Mouse (Mus musculus) myocyte (in vitro differentiated cells): ENCODE results near the gene Plin3.

Source experiments
- MAX ChIP-seq: IDR thresholded peaks from one replicate; pipeline ENCODE4 v1.6.1; 2011; ENCODE audit warnings: low read depth, mild to moderate bottlenecking, control low read depth
- MYOG ChIP-seq, 3 experiments: IDR thresholded peaks; one replicate each; pipeline ENCODE4 v1.6.1; 2011; ENCODE audit warnings: control low read depth in 2 of 3, low read depth in 2 of 3, mild to moderate bottlenecking in 2 of 3; ENCODE audit not compliant: insufficient read length in 2 of 3, control insufficient read depth in 1 of 3, insufficient read depth in 1 of 3
- POLR2A ChIP-seq: IDR thresholded peaks from one replicate; pipeline ENCODE4 v1.6.1; 2011; ENCODE audit warnings: low read depth, mild to moderate bottlenecking, control low read depth, moderate library complexity; ENCODE audit not compliant: insufficient read length
- TCF12 ChIP-seq: IDR thresholded peaks from one replicate; pipeline ENCODE4 v1.6.1; 2011; ENCODE audit warnings: mild to moderate bottlenecking, control low read depth; ENCODE audit not compliant: poor library complexity, insufficient read depth, severe bottlenecking
- TCF3 ChIP-seq: IDR thresholded peaks from one replicate; pipeline ENCODE4 v1.6.1; 2011; ENCODE audit warnings: low read depth, control low read depth; ENCODE audit not compliant: insufficient read length
- USF1 ChIP-seq: IDR thresholded peaks from one replicate; pipeline ENCODE4 v1.6.1; 2011; ENCODE audit warnings: low read depth, mild to moderate bottlenecking, control low read depth, moderate library complexity

DNA sequence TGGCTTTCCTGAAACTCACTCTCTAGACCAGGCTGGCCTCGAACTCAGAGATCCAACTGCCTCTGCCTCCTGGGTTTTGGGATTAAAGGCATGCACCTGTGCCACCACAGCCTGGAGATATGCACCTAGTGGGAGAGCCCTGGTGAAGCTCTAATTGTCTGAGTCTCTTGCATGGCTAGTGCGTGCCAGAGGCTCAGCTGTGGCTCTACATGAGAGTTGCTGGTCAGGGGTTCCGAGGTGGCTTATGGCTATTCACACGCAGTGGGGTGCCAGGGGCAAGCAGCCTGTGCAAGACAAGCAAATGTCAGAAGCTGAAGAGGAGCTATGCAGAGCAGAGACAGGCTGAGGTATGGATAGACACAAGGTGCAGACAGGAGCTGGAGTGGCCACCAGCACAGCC lies 38.0 kb downstream of the Plin3 start:
- no peak for TF ChIP-seq POLR2A
- TF ChIP-seq MAX, result no peak
- TF ChIP-seq MYOG (IDR thresholded peaks at IDR 0.05; ENCODE audit: control insufficient read depth in 1 of 3, insufficient read depth in 1 of 3, insufficient read length in 2 of 3, low read depth in 2 of 3), result no peak
- TF ChIP-seq TCF12, result no peak
- TF ChIP-seq USF1, result no peak
- TF ChIP-seq TCF3, result no peak
